Mouse (Mus musculus): ENCODE measurements around the gene Platr25. TPM values are rescaled to one million over a fixed set of nuclear protein-coding genes. Genes with fewer than 3 reads are reported as not detected.
"Not testable (repeated sequence)": the region's sequence is repeated elsewhere in the genome, so short reads cannot be mapped to it uniquely, and the experiment has no call there.

Gene Platr25
- total RNA-seq (2021), result 10 to 100 TPM; 12.7 to 13.5 TPM
- long read RNA-seq, experiment 1, partial matches to known transcripts, result 2 of 6 reads
- long read RNA-seq, experiment 1, other reads (novel, unspliced or antisense), result 0 of 6 reads
- long read RNA-seq, experiment 2, partial matches to known transcripts, result 0 of 1 reads
- long read RNA-seq, experiment 2, other reads (novel, unspliced or antisense), result 0 of 1 reads

DNA sequence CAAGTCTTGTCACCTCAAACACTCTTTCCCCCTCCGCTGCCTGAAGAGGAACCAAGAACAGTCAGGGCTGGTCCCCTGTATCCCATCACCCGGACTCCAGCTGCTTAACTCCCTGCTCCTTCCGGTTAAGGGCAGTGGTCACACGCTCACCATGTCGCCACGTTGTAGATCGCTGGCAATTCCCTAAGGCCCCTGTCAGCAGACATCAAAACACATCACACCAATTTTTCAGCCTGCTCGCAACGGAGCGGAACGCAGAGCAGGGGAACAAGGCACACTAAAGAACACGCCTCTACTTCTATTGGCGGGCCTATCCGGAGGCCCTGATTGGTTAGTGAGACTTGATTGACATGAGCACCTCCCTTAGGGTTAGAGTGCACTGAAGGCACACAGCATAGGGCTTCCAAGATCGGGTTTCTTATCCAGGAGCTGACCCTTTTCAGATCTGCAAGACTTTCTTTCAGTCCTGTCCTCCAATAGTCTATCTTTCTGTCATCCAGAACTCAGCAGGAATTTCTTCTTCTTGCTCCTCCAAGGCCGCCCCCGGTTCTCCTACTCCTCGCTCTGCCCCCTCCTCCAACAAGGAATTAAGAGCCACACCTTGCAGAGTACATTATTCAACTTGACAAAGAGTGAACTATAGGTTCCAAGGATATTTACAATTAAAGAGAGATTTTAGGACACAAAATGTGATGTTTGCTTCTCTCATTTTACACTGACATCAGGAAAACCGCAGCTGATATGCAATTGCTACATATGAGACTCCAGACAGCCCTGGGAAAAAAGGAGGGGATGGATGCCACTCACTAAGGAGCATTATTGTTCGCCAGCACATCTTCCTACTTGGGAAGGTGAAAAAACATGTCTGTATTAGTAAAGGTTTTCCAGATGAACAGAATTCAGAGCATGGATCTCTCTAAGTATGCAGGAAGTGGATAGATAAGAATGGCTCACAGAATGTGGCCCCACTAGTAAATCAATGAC lies at the start of gene Platr25:
TSS of gene Platr25 (minus strand) at position 278 of the 984 bp plus-strand sequence.
- peak; percentile 33 to 60 for DNase-seq (ENCODE audit: low spot score in 2 of 2)

GRCm38 (mm10) chr13:62807981-62808380 lies 47.5 kb upstream of the Platr25 start:
- not testable (repeated sequence) for DNase-seq (ENCODE audit: low spot score in 2 of 2)

DNA sequence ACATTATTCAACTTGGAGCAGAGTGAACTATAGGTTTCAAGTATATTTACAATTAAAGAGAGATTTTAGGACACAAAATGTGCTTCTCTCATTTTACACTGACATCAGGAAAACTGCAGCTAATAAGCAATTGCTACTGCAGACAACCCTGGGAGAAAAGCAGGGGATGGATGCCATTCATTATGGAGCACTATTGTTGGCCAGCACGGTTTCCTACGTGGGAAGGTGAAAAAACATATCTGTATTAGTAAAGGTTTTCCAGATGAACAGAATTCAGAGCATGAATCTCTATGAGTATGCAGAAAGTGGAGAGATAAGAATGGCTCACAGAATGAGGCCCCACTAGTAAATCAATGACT lies 25.6 kb upstream of the Platr25 start:
- not testable (repeated sequence) for DNase-seq (ENCODE audit: low spot score in 2 of 2)

- DNase-seq (ENCODE audit: low spot score in 2 of 2), result peak; percentile 48 to 59
These were observed 25.0 kb upstream of the Platr25 start, which contains the start of gene Gm5141 for GRCm38 (mm10) chr13:62785199-62786134. Gene Gm5141 (minus strand): TSS chr13:62785808.

GRCm38 (mm10) chr13:62763806-62764205 lies 3.3 kb upstream of the Platr25 start:
- peak; percentile 6 to 41 for DNase-seq (ENCODE audit: low spot score in 2 of 2)

GRCm38 (mm10) chr13:62733322-62733721 lies 27.2 kb downstream of the Platr25 start:
- DNase-seq (ENCODE audit: low spot score in 2 of 2), result no peak

GRCm38 (mm10) chr13:62712611-62713010 lies 47.9 kb downstream of the Platr25 start:
- not testable (repeated sequence) for DNase-seq (ENCODE audit: low spot score in 2 of 2)

DNA sequence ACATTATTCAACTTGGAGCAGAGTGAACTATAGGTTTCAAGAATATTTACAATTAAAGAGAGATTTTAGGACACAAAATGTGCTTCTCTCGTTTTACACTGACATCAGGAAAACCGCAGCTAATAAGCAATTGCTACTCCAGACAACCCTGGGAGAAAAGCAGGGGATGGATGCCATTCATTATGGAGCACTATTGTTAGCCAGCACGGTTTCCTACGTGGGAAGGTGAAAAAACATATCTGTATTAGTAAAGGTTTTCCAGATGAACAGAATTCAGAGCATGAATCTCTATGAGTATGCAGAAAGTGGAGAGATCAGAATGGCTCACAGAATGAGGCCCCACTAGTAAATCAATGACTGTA lies 75.2 kb downstream of the Platr25 start:
- not testable (repeated sequence) for DNase-seq (ENCODE audit: low spot score in 2 of 2)

DNA sequence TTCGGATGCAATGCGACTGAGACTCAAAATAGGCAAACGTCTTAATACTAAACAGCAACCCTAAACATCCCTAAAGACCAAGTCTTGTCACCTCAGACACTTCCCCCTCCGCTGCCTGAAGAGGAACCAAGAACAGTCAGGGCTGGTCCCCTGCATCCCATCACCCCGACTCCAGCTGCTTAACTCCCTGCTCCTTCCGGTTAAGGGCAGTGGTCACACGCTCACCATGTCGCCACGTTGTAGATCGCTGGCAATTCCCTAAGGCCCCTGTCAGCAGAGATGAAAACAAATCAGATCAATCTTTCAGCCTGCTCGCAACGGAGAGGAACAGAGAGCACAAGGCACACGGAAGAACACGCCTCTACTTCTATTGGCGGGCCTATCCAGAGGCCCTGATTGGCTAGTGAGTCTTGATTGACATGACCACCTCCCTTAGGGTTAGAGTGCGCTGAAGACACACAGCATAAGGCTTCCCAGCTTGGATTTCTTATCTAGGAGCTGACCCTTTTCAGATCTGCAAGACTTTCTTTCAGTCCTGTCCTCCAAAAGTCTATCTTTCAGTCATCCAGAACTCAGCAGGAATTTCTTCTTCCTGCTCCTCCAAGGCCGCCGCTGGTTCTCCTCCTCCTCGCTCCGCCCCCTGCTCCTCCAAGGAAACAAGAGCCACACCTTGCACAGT lies 75.8 kb downstream of the Platr25 start:
- DNase-seq (ENCODE audit: low spot score in 2 of 2), result peak; percentile 38 to 45

- DNase-seq (ENCODE audit: low spot score in 2 of 2), result no peak
These were observed 107.2 kb downstream of the Platr25 start for GRCm38 (mm10) chr13:62653369-62653743.

DNA sequence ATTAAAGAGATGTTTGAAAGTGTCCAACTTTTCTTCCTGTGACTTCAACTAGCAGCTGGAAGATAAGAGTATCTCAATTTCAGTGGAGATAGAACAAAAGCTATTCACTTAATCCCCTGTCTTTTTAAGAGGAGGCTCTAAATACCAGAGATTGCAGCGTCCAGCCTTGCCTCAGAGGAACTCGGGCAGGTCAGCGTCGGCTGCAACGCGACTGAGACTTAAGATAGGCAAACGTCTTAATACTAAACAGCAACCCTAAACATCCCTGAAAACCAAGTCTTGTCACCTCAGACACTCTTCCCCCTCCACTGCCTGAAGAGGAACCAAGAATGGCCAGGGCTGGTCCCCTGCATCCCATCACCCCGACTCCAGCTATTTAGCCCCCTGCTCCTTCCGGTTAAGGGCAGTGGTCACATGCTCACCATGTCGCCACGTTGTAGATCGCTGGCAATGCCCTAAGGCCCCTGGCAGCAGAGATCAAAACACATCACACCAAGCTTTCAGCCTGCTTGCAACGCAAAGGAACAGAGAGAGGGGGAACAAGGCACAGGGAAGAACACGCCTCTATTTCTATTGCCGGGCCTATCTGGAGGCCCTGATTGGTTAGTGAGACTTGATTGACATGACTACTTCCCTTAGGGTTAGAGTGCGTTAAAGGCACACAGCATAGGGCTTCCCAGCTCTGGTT lies 107.7 kb downstream of the Platr25 start:
- peak; percentile 47 to 89 for DNase-seq (ENCODE audit: low spot score in 2 of 2)

DNA sequence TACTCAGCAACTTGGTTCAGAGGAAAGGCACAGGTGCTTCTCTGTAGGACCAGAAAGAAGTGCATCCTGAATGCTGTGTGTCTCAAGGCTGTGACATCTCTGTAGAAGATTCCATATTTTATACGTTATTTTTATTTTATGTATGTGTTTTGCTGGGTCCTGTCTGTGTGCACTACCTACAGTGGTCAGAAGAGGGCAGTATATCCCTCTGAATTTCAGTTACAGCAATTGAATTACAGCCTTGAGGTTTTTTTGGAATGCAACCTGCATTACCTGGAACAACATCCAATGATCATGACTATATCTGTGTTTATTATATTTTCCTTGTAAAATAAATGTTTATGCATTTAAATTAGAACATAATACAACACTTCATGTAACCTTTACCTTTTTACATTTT lies 133.4 kb downstream of the Platr25 start:
- DNase-seq (ENCODE audit: low spot score in 2 of 2), result peak; percentile 3 to 20

DNA sequence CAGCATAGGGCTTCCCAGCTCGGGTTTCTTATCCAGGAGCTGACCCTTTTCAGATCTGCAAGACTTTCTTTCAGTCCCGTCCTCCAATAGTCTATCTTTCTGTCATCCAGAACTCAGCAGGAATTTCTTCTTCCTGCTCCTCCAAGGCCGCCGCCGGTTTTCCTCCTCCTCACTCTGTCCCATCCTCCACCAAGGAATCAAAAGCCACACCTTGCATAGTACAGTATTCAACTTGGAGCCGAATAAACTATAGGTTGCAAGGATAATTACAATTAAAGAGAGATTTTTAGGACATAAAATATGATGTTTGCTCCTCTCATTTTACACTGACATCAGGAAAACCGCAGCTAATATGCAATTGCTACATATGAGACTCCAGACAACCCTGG lies 136.2 kb downstream of the Platr25 start:
- not testable (repeated sequence) for DNase-seq (ENCODE audit: low spot score in 2 of 2)

DNA sequence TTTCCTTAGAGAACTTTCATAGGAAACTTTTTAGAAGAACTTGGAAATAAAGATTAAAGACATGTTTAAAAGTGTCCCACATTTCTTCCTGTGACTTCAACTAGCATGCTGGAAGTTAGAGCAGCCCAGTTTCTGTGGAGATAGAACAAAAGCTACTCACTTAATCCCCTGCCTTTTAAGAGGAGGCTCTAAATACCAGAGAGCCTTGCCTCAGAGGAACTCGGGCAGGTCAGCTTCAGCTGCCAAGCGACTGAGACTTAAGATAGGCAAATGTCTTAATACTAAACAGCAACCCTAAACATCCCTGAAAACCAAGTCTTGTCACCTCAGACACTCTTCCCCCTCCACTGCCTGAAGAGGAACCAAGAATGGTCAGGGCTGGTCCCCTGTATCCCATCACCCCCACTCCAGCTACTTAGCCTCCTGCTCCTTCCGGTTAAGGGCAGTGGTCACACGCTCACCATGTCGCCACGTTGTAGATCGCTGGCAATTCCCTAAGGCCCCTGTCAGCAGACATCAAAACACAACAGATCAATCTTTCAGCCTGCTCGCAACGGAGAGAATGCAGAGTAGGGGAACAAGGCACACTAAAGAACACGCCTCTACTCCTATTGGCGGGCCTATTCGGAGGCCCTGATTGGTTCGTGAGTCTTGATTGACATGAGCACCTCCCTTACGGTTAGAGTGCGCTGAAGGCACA lies 136.8 kb downstream of the Platr25 start, which contains the start of gene 6720489N17Rik:
TSS of gene 6720489N17Rik (minus strand) at position 606 of the 700 bp plus-strand sequence.
- DNase-seq (ENCODE audit: low spot score in 2 of 2), result peak; percentile 64 to 81

Small RNA genes lying within 50 kb of the gene (microRNA-seq; reads per million reads assigned to microRNA genes)
- gene Gm24020, result 0 reads per million in 2 experiments
- 0 reads per million in 2 experiments for gene Gm24588
- gene Mir713, result 0 reads per million in 2 experiments

Other genes starting within 250 kb of the Platr25 start
- gene Zfp935, start 202.2 kb downstream of the Platr25 start, total RNA-seq (2021), result not detected
- 1 to 10 TPM; 6.0 to 6.9 TPM for gene Zfp934, start 189.5 kb downstream of the Platr25 start, total RNA-seq (2021)
- 1 to 10 TPM; 3.2 TPM for gene 6720489N17Rik, start 136.5 kb downstream of the Platr25 start, total RNA-seq (2021)
- gene Gm5141, start 25.1 kb upstream of the Platr25 start, total RNA-seq (2021), result 1 to 10 TPM; 4.5 to 6.0 TPM
- gene Fbp2, start 97.7 kb upstream of the Platr25 start, total RNA-seq (2021), result under 1 TPM in 1 of 2 experiments, not detected in 1; 0.38 TPM
- 1 to 10 TPM in 1 of 2 experiments, under 1 TPM in 1; 0.86 to 1.2 TPM for gene Fbp1, start 127.6 kb upstream of the Platr25 start, total RNA-seq (2021)
- 10 to 100 TPM; 72.1 to 92.0 TPM for gene 2010111I01Rik, start 204.2 kb upstream of the Platr25 start, total RNA-seq (2021)

All from layer of hippocampus, postnatal 14 days (tissue).